Mouse (Mus musculus) MEL (cell line): ENCODE results near the gene Mettl18. TPM values are rescaled to one million over a fixed set of nuclear protein-coding genes. Genes with fewer than 3 reads are reported as not detected.

ENCODE experiments used
- DNase-seq: peaks from one replicate; pipeline ENCODE4 v3.0.0; 2011; ENCODE audit warnings: low read depth, low spot score
- H3K27ac ChIP-seq: 2 replicates; pipeline ENCODE4 v1.5.1; 2012; ENCODE audit warnings: low read depth, mild to moderate bottlenecking, control low read depth, low read length, moderate library complexity; ENCODE audit not compliant: control insufficient read depth
- H3K27me3 ChIP-seq, 2 experiments: fragments of 150-350 bp in 1 of 2; sonication (generic) in 1 of 2; 2 replicates each; pipeline ENCODE4 v1.6.1; 2012; ENCODE audit warnings: low read length in 2 of 2, mild to moderate bottlenecking in 2 of 2, improper control_type of control experiment in 1 of 2, moderate library complexity in 1 of 2; ENCODE audit not compliant: insufficient read depth in 2 of 2, control insufficient read depth in 1 of 2
- H3K36me3 ChIP-seq, 2 experiments: 2 replicates each; pipeline ENCODE4 v1.6.1; 2012 to 2014; ENCODE audit warnings: low read length in 2 of 2, improper control_type of control experiment in 1 of 2, inconsistent platforms in 1 of 2, mild to moderate bottlenecking in 1 of 2; ENCODE audit not compliant: insufficient read depth in 2 of 2, control insufficient read depth in 1 of 2
- H3K4me1 ChIP-seq, 2 experiments: fragments of 150-350 bp in 1 of 2; sonication (generic) in 1 of 2; 2 replicates each; pipeline ENCODE4 v1.6.1; 2012; ENCODE audit warnings: low read length in 2 of 2, improper control_type of control experiment in 1 of 2, mild to moderate bottlenecking in 1 of 2; ENCODE audit not compliant: insufficient read depth in 2 of 2, control insufficient read depth in 1 of 2
- H3K4me3 ChIP-seq, 2 experiments: fragments of 150-350 bp in 1 of 2; sonication (generic) in 1 of 2; 2 replicates each; pipeline ENCODE4 v1.5.1; 2012; ENCODE audit warnings: low read depth in 2 of 2, low read length in 2 of 2, mild to moderate bottlenecking in 2 of 2, moderate library complexity in 2 of 2, control low read depth in 1 of 2, improper control_type of control experiment in 1 of 2; ENCODE audit not compliant: control insufficient read depth in 1 of 2, insufficient read depth in 1 of 2
- H3K79me2 ChIP-seq: 2 replicates; pipeline ENCODE4 v1.6.1; 2012; ENCODE audit warnings: mild to moderate bottlenecking, low read length, moderate library complexity; ENCODE audit not compliant: control insufficient read depth, poor library complexity, insufficient read depth
- H3K9ac ChIP-seq: 2 replicates; pipeline ENCODE4 v1.6.1; 2012; ENCODE audit warnings: low read depth, mild to moderate bottlenecking, control low read depth, low read length, moderate library complexity; ENCODE audit not compliant: control insufficient read depth, poor library complexity, severe bottlenecking
- H3K9me3 ChIP-seq: fragments of 150-350 bp; sonication (generic); replicated peaks from 2 replicates; pipeline ENCODE4 v1.6.1; 2012; ENCODE audit warnings: mild to moderate bottlenecking, low read length, improper control_type of control experiment, moderate library complexity; ENCODE audit not compliant: insufficient read depth
- ELF1 ChIP-seq: IDR thresholded peaks from 2 replicates; pipeline ENCODE4 v1.6.1; 2014; ENCODE audit warnings: low read depth, mild to moderate bottlenecking, inconsistent platforms, low read length, improper control_type of control experiment, moderate library complexity
- EP300 ChIP-seq, 2 experiments: IDR thresholded peaks; 2 replicates each; pipeline ENCODE4 v1.6.1; 2011; ENCODE audit warnings: improper control_type of control experiment in 2 of 2, low read length in 2 of 2, low read depth in 1 of 2, mild to moderate bottlenecking in 1 of 2
- ETS1 ChIP-seq: IDR thresholded peaks from 2 replicates; pipeline ENCODE4 v1.6.1; 2012; ENCODE audit warnings: low read depth, mild to moderate bottlenecking, inconsistent platforms, low read length, improper control_type of control experiment, moderate library complexity
- GABPA ChIP-seq: IDR thresholded peaks from 2 replicates; pipeline ENCODE4 v1.6.1; 2012; ENCODE audit warnings: low read depth, mild to moderate bottlenecking, inconsistent platforms, low read length, improper control_type of control experiment, moderate library complexity
- HCFC1 ChIP-seq: IDR thresholded peaks from 2 replicates; pipeline ENCODE4 v1.6.1; 2012; ENCODE audit warnings: low read depth, mild to moderate bottlenecking, inconsistent platforms, low read length, improper control_type of control experiment, moderate library complexity
- KAT2A ChIP-seq: conservative IDR thresholded peaks from 2 replicates; pipeline ENCODE4 v1.6.1; 2012; ENCODE audit warnings: low read depth, low read length, improper control_type of control experiment, inconsistent platforms
- MAX ChIP-seq: IDR thresholded peaks from 2 replicates; pipeline ENCODE4 v1.6.1; 2011; ENCODE audit warnings: low read length, improper control_type of control experiment
- MAZ ChIP-seq: IDR thresholded peaks from 2 replicates; pipeline ENCODE4 v1.6.1; 2012; ENCODE audit warnings: low read depth, mild to moderate bottlenecking, inconsistent platforms, low read length, improper control_type of control experiment
- MEF2A ChIP-seq: IDR thresholded peaks from 2 replicates; pipeline ENCODE4 v1.6.1; 2014; ENCODE audit warnings: low read depth, mild to moderate bottlenecking, inconsistent platforms, low read length, improper control_type of control experiment; ENCODE audit not compliant: poor library complexity, insufficient replicate concordance, severe bottlenecking; ENCODE audit errors: extremely low read depth
- MXI1 ChIP-seq: IDR thresholded peaks from 2 replicates; pipeline ENCODE4 v1.6.1; 2011; ENCODE audit warnings: mild to moderate bottlenecking, low read depth, low read length, improper control_type of control experiment
- NELFE ChIP-seq: IDR thresholded peaks from 2 replicates; pipeline ENCODE4 v1.6.1; 2011; ENCODE audit warnings: low read depth, low read length, improper control_type of control experiment
- NRF1 ChIP-seq: IDR thresholded peaks from 2 replicates; pipeline ENCODE4 v1.6.1; 2014; ENCODE audit warnings: low read depth, mild to moderate bottlenecking, inconsistent platforms, low read length, improper control_type of control experiment, moderate library complexity; ENCODE audit not compliant: poor library complexity, insufficient read depth, severe bottlenecking
- POLR2A ChIP-seq, 2 experiments: IDR thresholded peaks; 2 replicates each; pipeline ENCODE4 v1.6.1; 2011 to 2012; ENCODE audit warnings: low read length in 2 of 2, mild to moderate bottlenecking in 2 of 2, control low read depth in 1 of 2, improper control_type of control experiment in 1 of 2, low read depth in 1 of 2, moderate library complexity in 1 of 2; ENCODE audit not compliant: control insufficient read depth in 1 of 2, insufficient read depth in 1 of 2, poor library complexity in 1 of 2
- POLR2AphosphoS2 ChIP-seq: IDR thresholded peaks from 2 replicates; pipeline ENCODE4 v1.6.1; 2011; ENCODE audit warnings: low read length, improper control_type of control experiment
- RAD21 ChIP-seq: IDR thresholded peaks from 2 replicates; pipeline ENCODE4 v1.6.1; 2011; ENCODE audit warnings: mild to moderate bottlenecking, low read depth, low read length, improper control_type of control experiment
- SIN3A ChIP-seq: IDR thresholded peaks from 2 replicates; pipeline ENCODE4 v1.6.1; 2012; ENCODE audit warnings: low read length, improper control_type of control experiment, inconsistent platforms
- SMC3 ChIP-seq: IDR thresholded peaks from 2 replicates; pipeline ENCODE4 v1.6.1; 2011; ENCODE audit warnings: low read depth, low read length, improper control_type of control experiment
- TBP ChIP-seq: IDR thresholded peaks from 2 replicates; pipeline ENCODE4 v1.8.0; 2011; ENCODE audit warnings: low read depth, low read length, improper control_type of control experiment
- TCF12 ChIP-seq: IDR thresholded peaks from 2 replicates; pipeline ENCODE4 v1.6.1; 2014; ENCODE audit warnings: low read depth, mild to moderate bottlenecking, inconsistent platforms, low read length, improper control_type of control experiment, moderate library complexity
- UBTF ChIP-seq: IDR thresholded peaks from 2 replicates; pipeline ENCODE4 v1.6.1; 2012; ENCODE audit warnings: low read depth, mild to moderate bottlenecking, inconsistent platforms, low read length, improper control_type of control experiment, moderate library complexity, borderline replicate concordance; ENCODE audit not compliant: insufficient read depth
- USF1 ChIP-seq: IDR thresholded peaks from 2 replicates; pipeline ENCODE4 v1.6.1; 2014; ENCODE audit warnings: low read depth, mild to moderate bottlenecking, inconsistent platforms, low read length, improper control_type of control experiment, moderate library complexity
- ZC3H11A ChIP-seq: IDR thresholded peaks from 2 replicates; pipeline ENCODE4 v1.6.1; 2012; ENCODE audit warnings: low read depth, mild to moderate bottlenecking, inconsistent platforms, low read length, improper control_type of control experiment
- ZMIZ1 ChIP-seq: IDR thresholded peaks from 2 replicates; pipeline ENCODE4 v1.6.1; 2012; ENCODE audit warnings: low read depth, mild to moderate bottlenecking, inconsistent platforms, low read length, improper control_type of control experiment, moderate library complexity
- ZNF384 ChIP-seq: IDR thresholded peaks from 2 replicates; pipeline ENCODE4 v1.6.1; 2012; ENCODE audit warnings: low read depth, mild to moderate bottlenecking, inconsistent platforms, low read length, improper control_type of control experiment
- polyA plus RNA-seq, 2 experiments: library from polyadenylated mRNA; stranded (reverse) in 1 of 2; unstranded in 1 of 2; fragments of >175 nt in 1 of 2; fragments of >200 nt in 1 of 2; gene quantifications; 2 replicates each; pipeline versions ENCODE4 v1.2.1 to v1.2.4; 2012; ENCODE audit warnings: low replicate concordance in 2 of 2, low read depth in 1 of 2; ENCODE audit not compliant: insufficient read length in 2 of 2, insufficient read depth in 1 of 2, missing spikeins in 1 of 2
- total RNA-seq: library from RNA; depleted of rRNA; stranded (reverse); fragments of 300-350 nt; gene quantifications from 2 replicates; pipeline ENCODE4 v1.2.3, GENCODE M21; 2012; rRNA removed

Mettl18 gene
- total RNA-seq, result 6.9 and 7.1 TPM in 2 replicates
- 1 to 10 TPM in 1 of 2 experiments, not detected in 1; 5.8 TPM for polyA plus RNA-seq

DNA sequence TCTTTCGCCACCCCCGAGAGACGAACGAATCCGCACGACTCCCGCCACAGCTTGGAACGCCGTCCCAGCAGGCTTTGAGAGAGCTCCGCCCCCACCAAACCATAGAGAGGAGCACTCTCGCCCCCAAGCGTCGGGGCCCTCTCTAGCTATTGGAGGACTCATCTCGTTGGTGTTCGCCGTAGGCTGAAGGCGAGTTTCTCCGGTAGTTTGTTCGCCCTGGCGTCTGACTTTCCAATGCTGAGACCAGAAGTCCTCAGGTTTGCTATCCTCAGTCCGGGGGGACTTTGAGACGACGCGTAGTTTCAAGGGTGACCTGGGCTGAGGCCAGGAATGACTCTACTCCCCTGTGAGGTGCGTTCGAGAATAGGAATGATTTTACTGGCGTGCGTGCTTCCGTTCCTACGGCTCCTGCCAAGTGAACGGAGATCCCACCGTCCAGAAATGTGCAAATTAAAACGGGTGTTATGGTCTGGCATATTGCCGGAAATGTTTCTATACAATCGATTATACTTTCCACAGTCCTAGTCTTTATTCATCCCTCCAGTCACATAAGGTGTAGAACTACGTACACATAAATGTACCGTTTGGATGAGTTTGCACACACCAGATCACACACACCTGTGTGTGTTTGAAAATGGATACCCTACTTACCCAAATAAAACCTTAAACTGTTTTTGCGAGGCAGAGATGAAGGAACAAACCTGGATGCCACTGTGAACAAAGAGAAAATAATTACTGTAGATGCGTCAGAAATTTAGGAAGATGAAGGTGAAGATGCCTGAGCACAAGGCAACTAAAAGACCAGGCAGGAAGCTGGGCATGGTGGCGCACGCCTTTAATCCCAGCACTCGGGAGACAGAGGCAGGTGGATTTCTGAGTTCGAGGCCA, at the start of gene Mettl18, which contains the start of gene BC055324:
Mettl18 (plus strand) TSS at position 169 of the 888 bp plus-strand sequence.
BC055324 (minus strand) TSS at position 76 of the 888 bp plus-strand sequence.
- peaks cover 14% of the 10 kb centered on the region for H3K79me2 ChIP-seq
- peak within 1 kb of the TSS; percentile 77 for H3K27ac ChIP-seq
- H3K9me3 ChIP-seq, result no peaks in the 10 kb centered on the region
- TF ChIP-seq POLR2AphosphoS2 (0 out of 2 replicates have a peak, but pooled peaks have one; percentile 51), KAT2A (peak; percentile 73; the same call in 1 of the 2 replicates), MXI1 (peak; percentile 54; the same call in 1 of the 2 replicates), ETS1 (0 out of 2 replicates have a peak, but pooled peaks have one; percentile 50), RAD21 (no peak), USF1 (no peak), NRF1 (peak; percentile 34; the same call in 1 of the 2 replicates), MEF2A (no peak), ZC3H11A (no peak), GABPA (peak; percentile 80; the same call in 1 of the 2 replicates), SIN3A (peak; percentile 85), POLR2A (IDR thresholded peaks at IDR 0.05; ENCODE audit: control insufficient read depth in 1 of 2, insufficient read depth in 1 of 2, low read depth in 1 of 2, low read length in 2 of 2, poor library complexity in 1 of 2) (peak; percentile 36 to 83; a peak in 3 of 4 replicates), ZNF384 (peak; percentile 9; the same call in 1 of the 2 replicates), TBP (peak; percentile 91), ELF1 (peak; percentile 71), SMC3 (no peak), UBTF (no peak), ZMIZ1 (peak; percentile 73; the same call in 1 of the 2 replicates), MAX (peak; percentile 85), MAZ (peak; percentile 76; the same call in 1 of the 2 replicates), NELFE (peak; percentile 89), EP300 (IDR thresholded peaks at IDR 0.05; ENCODE audit: low read depth in 1 of 2, low read length in 2 of 2) (peak in 1 of 2 experiments; percentile 41; a peak in 1 of 4 replicates), HCFC1 (peak; percentile 94), TCF12 (peak; percentile 68)
- peak within 1 kb of the TSS; percentile 84 to 90 for H3K4me3 ChIP-seq
- no peaks in the 10 kb centered on the region for H3K27me3 ChIP-seq
- DNase-seq, result peak; percentile 96
- H3K9ac ChIP-seq, result peak within 1 kb of the TSS; percentile 86
- H3K4me1 ChIP-seq, result peaks cover 5 to 12% of the 10 kb centered on the region in 2 experiments; a peak in 3 of 4 replicates
- peaks cover 0 to 20% of the 10 kb centered on the region in 2 experiments; a peak in 2 of 4 replicates for H3K36me3 ChIP-seq
